Mouse (Mus musculus) embryonic stem cell, embryonic (primary cell): Measurements from ENCODE around the gene Amh.

Experiments used
- CTCF ChIA-PET, 4 experiments: fragments of 300-600 bp in 2 of 4; fragments of 350-600 bp in 2 of 4; sonication (Branson Sonifier 250); formaldehyde crosslinking; loops; one replicate each; lab custom pipeline; 2022; ENCODE audit warnings: inconsistent platforms in 2 of 4; lab: Charles Lee
- POLR2A ChIA-PET, 4 experiments: fragments of 300-600 bp in 2 of 4; fragments of 350-600 bp in 2 of 4; sonication (Branson Sonifier 250); formaldehyde crosslinking; loops; one replicate each; lab custom pipeline; 2022; ENCODE audit warnings: antibody characterized with exemption in 4 of 4, inconsistent platforms in 1 of 4; lab: Charles Lee

Amh gene

DNA sequence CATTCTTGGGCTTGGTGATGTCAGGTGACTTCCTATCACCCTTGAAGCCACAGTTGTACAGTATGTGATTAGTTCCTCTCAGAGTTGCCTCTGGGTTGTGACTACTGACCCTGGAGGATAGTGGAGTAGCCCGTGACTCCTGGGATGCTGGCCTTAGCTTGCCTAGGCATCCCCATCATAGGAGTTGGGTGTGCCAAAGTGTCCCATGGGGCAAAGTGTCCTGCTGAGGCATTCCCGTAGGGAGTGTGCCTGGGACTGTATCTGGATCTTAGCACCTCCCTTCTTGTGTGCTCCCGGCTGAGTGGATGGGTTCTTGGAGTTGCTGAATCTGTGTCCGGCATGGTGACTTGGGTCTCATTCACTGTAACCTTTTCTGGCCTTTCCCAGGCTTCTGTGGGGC, 30.1 kb upstream of the Amh start:
- POLR2A ChIA-PET: interaction anchor here in 3 of 4 experiments (0.5 to 3.3 kb wide), 22 partner anchors 9 to 155 kb away, joined by 3 to 11 read pairs (median 4); partner anchors contain the start of gene Gadd45b (in 1 of the 3)
- CTCF ChIA-PET: interaction anchor here (0.5 to 2.4 kb wide), 43 partner anchors 8 to 329 kb away, joined by 3 to 18 read pairs (median 4); partner anchors contain the start of genes Amh (in 1 of the 4) and Sgta (in 1 of the 4)

DNA sequence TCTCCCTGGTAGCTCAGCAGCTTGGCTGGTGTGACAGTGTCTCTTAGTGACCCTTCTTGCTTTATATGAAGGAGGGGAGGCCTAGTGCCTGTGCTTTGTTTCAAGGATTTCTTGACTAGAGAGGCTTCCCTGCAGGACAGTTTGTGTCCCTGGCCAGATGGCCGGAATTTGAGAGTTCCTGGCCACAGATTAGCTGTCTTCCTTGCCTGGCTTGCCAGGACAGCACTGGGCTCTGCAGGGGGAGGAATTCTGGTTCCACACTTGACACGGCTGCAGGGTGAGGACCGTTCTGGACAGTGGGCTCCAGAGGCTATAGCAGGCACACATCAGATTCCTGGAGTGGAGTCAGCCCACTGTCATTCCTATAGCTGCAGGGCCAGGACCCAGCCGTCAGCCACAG, 29.3 kb upstream of the Amh start:
- POLR2A ChIA-PET: interaction anchor here in 2 of 4 experiments (0.8 to 3.3 kb wide), 12 partner anchors 10 to 39 kb away, joined by 3 to 11 read pairs (median 4); no protein-coding TSS in a partner anchor
- CTCF ChIA-PET: interaction anchor here (0.5 to 2.4 kb wide), 14 partner anchors 8 to 105 kb away, joined by 3 to 18 read pairs (median 4); partner anchors contain the start of gene Amh (in 1 of the 4)

DNA sequence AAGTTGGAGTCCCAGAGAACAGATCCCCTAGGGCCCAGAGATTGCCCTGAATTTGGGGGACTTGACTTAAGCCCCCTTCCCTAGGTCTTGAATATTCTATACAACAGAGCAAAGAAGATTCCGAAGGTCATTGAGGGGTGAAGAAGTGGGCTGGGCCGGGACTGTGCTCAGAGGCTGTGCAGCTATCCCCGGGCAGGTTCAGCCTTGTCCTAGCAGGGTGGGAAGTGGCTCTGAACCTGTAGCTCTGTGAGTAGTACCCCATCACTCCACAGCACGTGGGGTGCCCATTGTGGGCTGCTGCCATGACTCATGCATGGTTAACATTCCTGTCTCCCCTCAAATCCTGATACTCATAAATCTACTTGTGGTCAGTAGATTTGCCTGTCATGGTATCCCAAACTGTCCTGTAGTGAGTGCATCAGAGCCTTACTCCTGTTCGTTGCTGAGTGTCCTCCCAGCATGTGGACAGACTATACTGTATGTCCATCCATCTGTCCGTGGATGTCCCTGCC, 28.6 kb upstream of the Amh start:
- ChIA-PET POLR2A (interaction anchor here in 2 of 4 experiments (0.8 to 3.3 kb wide), 9 partner anchors 9 to 37 kb away, joined by 3 to 11 read pairs (median 5); no protein-coding TSS in a partner anchor), CTCF (interaction anchor here in 3 of 4 experiments (0.5 to 1.4 kb wide), 8 partner anchors 9 to 104 kb away, joined by 3 to 7 read pairs (median 3); no protein-coding TSS in a partner anchor)

DNA sequence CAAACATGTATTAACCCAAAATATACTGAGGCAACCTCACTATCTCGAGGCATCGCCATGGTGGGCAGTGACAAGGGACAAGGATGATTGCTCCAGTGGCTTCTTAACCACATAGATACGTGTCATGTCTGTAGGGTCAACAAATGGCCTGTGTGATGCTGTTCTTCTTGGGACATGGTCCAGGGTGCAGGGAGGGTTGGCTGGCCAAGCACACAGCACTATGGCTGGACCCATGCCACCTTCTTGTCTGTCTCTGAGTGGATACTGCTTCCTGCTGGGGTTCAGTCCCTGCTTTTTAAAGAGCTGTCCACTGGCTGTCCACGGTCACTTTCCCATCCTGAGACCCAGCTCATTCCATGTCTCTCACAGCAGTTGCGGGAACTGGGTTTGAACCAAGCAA, 27.9 kb upstream of the Amh start:
- POLR2A ChIA-PET: interaction anchor here in 3 of 4 experiments (0.7 to 2.6 kb wide), 7 partner anchors 11 to 52 kb away, joined by 3 to 8 read pairs (median 4); partner anchors contain the start of genes Plekhj1 (in 1 of the 3) and Sf3a2 (in 1 of the 3)
- CTCF ChIA-PET: interaction anchor here in 1 of 4 experiments (0.6 to 2.0 kb wide), 5 partner anchors 11 to 104 kb away, joined by 3 to 9 read pairs (median 4); no protein-coding TSS in a partner anchor

DNA sequence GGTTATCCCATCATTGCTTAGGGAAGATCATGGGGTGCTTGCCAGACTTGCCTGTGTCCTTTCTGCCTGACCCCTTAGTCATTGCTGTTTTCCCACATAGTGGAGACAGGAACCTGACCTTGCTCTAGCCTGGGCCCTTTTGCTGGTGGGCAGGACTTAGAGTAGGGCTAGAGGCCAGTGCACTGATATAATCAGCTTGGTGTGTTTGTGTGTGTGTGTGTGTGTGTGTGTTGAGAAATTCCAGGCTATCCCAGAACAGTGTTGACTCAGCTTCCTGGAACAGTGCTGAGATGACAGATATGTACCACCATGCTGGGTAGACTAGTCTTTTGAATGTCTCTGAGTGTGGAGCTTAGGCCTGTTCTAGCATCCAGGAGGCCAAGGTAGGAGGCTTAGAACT, 25.5 kb upstream of the Amh start:
- ChIA-PET CTCF (interaction anchor here in 2 of 4 experiments (1.4 to 2.0 kb wide), 2 partner anchors 32 kb away, joined by 4 to 5 read pairs; no protein-coding TSS in a partner anchor), POLR2A (interaction anchor here in 2 of 4 experiments (1.2 to 1.8 kb wide), 3 partner anchors 12 to 101 kb away, joined by 3 to 6 read pairs (median 3); partner anchors contain the start of gene Mknk2 (in 1 of the 2))

DNA sequence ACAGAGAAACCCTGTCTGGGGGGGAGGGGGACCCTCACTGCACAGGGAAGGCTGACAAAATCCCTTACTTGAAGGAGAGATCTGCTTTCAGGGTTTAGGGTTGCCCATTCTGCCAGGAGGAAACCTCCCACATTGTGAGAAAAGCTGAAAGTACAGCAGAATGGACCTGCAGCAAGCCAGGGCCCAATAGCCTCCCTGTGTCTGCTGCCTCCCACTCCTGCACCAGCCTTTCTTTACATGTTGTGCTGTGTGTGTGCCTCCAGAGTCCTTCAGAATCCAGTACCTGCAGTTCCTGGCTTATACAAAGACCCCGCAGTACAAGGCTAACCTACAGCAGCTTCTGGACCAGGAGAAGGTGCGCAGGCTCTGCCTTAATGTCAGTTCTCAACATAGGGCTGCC, 20.7 kb upstream of the Amh start:
- ChIA-PET CTCF (interaction anchor here in 3 of 4 experiments (1.3 to 2.6 kb wide), 6 partner anchors 10 to 97 kb away, joined by 4 to 17 read pairs (median 5); no protein-coding TSS in a partner anchor), POLR2A (interaction anchor here in 2 of 4 experiments (0.6 to 3.2 kb wide), 15 partner anchors 9 to 495 kb away, joined by 3 to 14 read pairs (median 4); partner anchors contain the start of genes Ap3d1 (in 1 of the 2), Gadd45b (in 1 of the 2) and Sf3a2 (in 1 of the 2))

DNA sequence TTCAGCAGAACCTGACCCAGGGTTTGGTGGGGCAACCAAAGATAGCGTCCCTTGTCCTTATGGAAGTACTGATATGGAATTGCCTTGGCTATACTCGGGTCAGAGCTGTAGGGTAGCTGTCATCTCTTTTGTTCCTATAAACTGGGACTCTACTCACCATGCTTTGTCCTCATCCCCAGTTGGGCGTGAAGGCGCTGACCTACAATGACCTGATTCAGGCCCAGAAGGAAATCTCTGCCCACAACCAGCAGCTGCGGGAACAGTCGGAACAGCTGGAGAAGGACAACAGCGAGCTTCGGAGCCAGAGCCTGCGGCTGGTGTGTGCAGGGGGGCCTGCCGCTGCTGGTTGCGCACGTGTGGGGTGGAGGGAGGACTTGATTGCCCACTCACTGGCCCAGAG, 20.2 kb upstream of the Amh start:
- POLR2A ChIA-PET: interaction anchor here in 2 of 4 experiments (0.6 to 3.2 kb wide), 20 partner anchors 8 to 494 kb away, joined by 3 to 14 read pairs (median 4); partner anchors contain the start of genes Ap3d1 (in 1 of the 2) and Gadd45b (in 1 of the 2)
- CTCF ChIA-PET: interaction anchor here in 3 of 4 experiments (1.3 to 2.6 kb wide), 6 partner anchors 10 to 96 kb away, joined by 4 to 17 read pairs (median 5); no protein-coding TSS in a partner anchor

DNA sequence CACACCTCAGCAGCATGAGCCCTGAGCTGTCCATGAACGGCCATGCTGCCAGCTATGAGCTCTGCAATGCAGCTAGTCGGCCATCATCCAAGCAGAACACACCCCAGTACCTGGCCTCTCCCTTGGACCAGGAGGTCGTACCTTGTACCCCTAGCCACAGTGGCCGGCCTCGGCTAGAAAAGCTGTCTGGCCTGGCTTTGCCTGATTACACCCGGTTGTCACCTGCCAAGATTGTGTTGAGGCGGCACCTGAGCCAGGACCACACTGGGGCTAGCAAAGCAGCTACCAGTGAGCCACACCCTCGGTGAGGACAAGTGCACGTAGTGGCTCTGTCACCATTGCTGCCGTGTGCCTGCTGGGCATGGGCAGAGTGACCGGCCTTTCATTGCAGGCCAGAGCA, 19.1 kb upstream of the Amh start:
- ChIA-PET POLR2A (interaction anchor here in 2 of 4 experiments (0.7 to 2.9 kb wide), 21 partner anchors 10 to 196 kb away, joined by 3 to 12 read pairs (median 4); partner anchors contain the start of genes Sf3a2 (in 2 of the 2), Abhd17a (in 1 of the 2), Ap3d1 (in 1 of the 2) and Plekhj1 (in 1 of the 2)), CTCF (interaction anchor here in 3 of 4 experiments (0.7 to 2.1 kb wide), 7 partner anchors 10 to 94 kb away, joined by 3 to 9 read pairs (median 5); partner anchors contain the start of gene Amh (in 1 of the 3))

DNA sequence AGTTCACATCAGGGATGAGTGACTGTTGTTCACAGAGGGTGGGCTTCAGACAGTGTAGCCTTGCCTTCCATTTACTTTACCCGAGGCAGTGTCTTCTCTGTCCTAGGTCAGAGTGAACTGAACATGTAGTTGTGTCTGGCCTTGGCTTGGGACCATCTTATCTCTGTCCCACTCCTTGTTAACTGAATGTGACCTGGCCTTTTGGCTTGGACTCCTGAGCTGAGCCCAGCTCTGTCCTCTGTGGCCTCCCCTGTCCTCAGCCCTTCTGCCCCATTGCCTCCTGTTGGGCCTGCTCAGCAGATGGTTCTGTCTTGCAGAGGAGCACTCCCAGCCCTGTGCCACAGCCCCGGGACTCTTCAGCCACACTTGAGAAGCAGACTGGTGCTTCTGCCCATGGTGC, 17.5 kb upstream of the Amh start:
- POLR2A ChIA-PET: interaction anchor here in 3 of 4 experiments (0.6 to 1.7 kb wide), 11 partner anchors 9 to 536 kb away, joined by 3 to 7 read pairs (median 3); partner anchors contain the start of gene Dot1l (in 1 of the 3)
- CTCF ChIA-PET: interaction anchor here in 2 of 4 experiments (0.8 to 2.1 kb wide), 3 partner anchors 12 to 19 kb away, joined by 3 to 9 read pairs (median 4); partner anchors contain the start of gene Amh (in 1 of the 2)

DNA sequence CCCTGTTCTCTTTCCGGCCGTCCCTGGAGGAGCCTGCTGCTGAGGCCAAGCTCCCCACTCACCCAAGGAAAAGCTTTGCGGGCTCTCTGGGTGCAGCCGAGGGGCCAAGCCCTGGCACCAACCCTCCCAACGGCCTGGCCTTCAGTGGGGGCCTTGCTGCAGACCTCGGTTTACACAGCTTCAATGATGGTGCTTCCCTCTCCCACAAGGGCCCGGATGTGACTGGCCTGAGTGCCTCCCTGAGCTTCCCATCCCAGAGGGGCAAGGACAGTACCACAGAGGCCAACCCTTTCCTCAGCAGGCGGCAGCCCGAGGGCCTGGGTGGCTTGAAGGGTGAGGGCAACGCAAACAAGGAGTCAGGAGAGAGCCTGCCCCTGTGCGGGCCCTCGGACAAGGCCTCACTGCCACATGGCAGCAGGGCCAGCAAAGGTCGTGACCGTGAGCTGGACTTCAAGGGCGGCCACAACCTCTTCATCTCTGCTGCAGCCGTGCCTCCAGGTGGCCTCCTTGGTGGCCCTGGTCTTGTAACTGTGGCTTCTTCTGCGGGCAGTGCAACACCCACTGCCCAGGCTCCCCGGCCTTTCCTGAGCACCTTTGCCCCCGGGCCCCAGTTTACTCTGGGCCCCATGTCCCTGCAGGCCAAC, 14.2 kb upstream of the Amh start:
- ChIA-PET CTCF (interaction anchor here in 3 of 4 experiments (0.6 to 2.5 kb wide), 12 partner anchors 8 to 204 kb away, joined by 3 to 14 read pairs (median 5); no protein-coding TSS in a partner anchor), POLR2A (interaction anchor here (0.5 to 3.4 kb wide), 22 partner anchors 9 to 461 kb away, joined by 3 to 30 read pairs (median 4); partner anchors contain the start of genes Amh (in 1 of the 4), Gadd45b (in 1 of the 4), Izumo4 (in 1 of the 4) and Pcsk4 (in 1 of the 4))

DNA sequence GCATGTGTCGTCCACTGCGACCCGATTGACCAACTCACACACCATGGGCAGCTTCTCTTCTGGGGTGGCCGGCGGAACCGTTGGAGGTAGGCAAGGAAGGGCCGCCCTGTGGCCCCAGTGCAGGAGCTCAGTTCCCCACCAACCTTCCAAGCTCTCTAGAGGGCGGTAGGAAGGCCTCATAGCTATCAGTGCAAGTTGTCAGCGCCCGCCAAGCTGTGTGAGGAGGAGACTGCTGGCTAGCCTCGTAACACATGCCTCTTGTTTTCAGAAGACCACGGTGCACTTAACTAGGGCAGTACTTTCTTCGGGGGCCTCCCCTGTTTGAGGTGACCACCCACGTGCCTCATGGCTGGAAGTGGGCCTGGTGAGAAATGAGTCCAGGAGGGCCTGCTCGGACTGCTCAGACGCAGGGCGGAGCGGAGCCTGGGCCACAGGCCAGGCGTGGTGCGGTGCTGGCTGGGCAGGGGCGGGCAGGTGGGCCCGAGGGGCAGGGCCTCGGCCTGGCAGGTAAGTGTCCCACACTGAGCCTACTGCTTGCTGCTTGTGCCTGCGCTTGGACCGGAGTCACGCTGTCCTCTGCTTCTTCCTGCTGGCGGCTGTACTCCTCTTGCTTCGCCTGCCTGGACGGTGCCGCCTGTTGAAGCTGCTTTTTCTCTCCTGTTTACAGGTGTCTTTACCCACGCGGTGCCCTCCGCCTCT, 13.4 kb upstream of the Amh start:
- ChIA-PET POLR2A (interaction anchor here (0.5 to 3.4 kb wide), 30 partner anchors 9 to 357 kb away, joined by 3 to 30 read pairs (median 4); partner anchors contain the start of genes Abhd17a (in 1 of the 4), Amh (in 1 of the 4), Gadd45b (in 1 of the 4) and Izumo4 (in 1 of the 4)), CTCF (interaction anchor here in 3 of 4 experiments (0.5 to 2.5 kb wide), 15 partner anchors 9 to 203 kb away, joined by 3 to 14 read pairs (median 4); no protein-coding TSS in a partner anchor)

DNA sequence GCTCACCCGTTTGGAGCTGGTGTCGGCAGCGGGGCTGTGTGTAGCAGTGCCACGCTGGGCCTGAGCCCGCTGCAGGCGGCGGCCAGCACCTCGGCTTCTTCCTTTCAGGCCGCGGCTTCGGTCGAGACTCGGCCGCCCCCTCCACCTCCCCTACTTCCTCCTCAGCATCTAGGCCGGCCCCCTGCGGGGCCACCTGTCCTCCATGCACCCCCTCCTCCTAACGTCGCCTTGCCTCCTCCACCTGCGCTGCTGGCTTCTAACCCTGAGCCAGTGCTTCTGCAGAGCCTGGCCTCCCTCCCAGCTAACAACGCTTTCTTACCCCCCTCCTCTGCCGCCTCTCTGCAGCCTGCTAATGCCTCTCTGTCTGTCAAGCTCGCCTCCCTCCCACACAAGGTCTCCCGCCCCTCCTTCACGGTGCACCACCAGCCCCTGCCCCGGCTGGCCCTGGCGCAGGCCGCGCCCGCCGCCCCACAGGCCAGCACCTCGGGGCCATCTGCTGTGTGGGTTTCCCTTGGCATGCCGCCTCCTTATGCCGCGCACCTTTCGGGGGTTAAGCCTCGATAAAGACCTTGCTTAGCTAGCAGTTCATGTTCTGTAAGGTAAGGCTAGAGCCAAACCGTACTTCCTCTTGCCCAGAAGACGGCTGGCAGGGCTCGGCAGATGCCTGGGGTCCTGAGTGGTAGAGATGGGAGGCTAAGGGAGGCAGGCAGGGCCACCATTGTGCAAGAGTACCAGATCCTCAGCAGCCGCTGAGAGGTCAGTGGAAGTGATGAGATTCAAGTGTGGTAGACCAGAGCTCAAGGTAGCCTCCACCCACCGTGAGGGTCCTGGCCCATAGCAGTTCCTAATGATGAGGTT, 12.6 kb upstream of the Amh start:
- POLR2A ChIA-PET: interaction anchor here (0.6 to 3.4 kb wide), 29 partner anchors 8 to 357 kb away, joined by 3 to 30 read pairs (median 4); partner anchors contain the start of genes Abhd17a (in 1 of the 4), Amh (in 1 of the 4), Ap3d1 (in 1 of the 4) and Gadd45b (in 1 of the 4)
- CTCF ChIA-PET: interaction anchor here in 3 of 4 experiments (1.0 to 2.5 kb wide), 10 partner anchors 10 to 74 kb away, joined by 3 to 14 read pairs (median 4); no protein-coding TSS in a partner anchor

DNA sequence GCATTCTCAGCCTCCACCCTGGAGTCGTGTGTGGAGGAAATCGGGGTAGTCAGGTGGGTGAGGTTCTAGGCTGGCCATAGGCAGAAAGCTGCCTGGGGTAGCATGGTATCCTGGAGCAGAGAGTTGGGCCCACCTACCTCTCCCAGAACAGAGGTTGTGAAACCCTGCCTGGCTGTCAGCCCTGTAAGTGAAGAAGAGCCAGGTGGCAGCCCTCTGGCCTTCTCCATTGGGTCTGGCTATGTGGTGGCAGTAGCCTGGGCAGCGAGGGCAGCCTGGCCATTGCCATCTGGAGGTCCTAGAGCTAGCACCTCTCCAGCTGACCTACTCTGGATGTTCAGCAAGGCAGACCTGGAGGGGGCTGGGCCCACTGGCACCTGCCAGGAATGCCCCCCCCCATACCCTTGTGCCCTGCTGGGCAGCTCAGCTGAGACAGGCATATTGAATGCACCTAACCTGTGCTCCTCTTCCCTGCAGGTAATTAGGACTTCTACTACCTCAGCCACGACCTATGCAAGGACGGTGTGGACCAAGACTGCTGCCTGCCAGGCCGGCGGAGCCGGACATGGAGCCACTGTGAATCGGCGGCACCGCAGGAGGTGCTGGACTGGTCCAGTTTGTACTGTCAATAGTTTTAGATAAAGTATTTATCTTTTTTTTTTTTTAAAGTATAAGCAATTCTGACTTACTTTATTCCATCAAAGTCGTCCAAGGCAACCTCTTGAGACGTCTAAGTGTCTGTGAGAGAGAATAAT, 11.8 kb upstream of the Amh start:
- ChIA-PET CTCF (interaction anchor here in 2 of 4 experiments (1.1 to 2.5 kb wide), 4 partner anchors 12 to 46 kb away, joined by 3 to 14 read pairs (median 4); no protein-coding TSS in a partner anchor), POLR2A (interaction anchor here in 3 of 4 experiments (0.6 to 3.4 kb wide), 23 partner anchors 8 to 320 kb away, joined by 3 to 30 read pairs (median 4); partner anchors contain the start of genes Amh (in 1 of the 3), Ap3d1 (in 1 of the 3) and Gadd45b (in 1 of the 3))

DNA sequence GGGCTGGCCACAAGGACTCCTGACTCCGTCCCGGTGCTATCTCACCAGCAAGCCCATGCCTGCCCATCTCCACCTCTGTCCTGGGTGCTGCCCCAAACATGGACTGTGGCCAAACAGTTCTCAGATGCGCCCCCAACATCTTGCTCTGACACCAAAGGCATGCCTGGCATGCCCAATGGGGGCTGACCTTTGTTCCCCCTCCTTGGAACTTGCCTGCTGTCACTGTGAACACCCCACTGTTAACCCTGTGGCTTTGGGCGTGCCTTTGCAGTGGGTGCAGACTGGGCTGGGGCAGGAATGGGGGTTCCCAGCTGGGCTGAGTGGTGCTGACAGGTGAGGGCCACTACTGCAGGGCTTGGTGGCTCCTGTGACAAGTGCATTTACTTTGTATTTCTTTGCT, 11.2 kb upstream of the Amh start:
- ChIA-PET POLR2A (interaction anchor here in 2 of 4 experiments (0.6 to 3.4 kb wide), 7 partner anchors 9 to 225 kb away, joined by 3 to 30 read pairs (median 8); partner anchors contain the start of gene Amh (in 1 of the 2)), CTCF (interaction anchor here in 1 of 4 experiments (1.8 kb wide), 1 partner anchor 12 kb away, joined by 4 read pairs; no protein-coding TSS in a partner anchor)
